Mouse (Mus musculus): Measurements from ENCODE around the gene Jam3.

DNA sequence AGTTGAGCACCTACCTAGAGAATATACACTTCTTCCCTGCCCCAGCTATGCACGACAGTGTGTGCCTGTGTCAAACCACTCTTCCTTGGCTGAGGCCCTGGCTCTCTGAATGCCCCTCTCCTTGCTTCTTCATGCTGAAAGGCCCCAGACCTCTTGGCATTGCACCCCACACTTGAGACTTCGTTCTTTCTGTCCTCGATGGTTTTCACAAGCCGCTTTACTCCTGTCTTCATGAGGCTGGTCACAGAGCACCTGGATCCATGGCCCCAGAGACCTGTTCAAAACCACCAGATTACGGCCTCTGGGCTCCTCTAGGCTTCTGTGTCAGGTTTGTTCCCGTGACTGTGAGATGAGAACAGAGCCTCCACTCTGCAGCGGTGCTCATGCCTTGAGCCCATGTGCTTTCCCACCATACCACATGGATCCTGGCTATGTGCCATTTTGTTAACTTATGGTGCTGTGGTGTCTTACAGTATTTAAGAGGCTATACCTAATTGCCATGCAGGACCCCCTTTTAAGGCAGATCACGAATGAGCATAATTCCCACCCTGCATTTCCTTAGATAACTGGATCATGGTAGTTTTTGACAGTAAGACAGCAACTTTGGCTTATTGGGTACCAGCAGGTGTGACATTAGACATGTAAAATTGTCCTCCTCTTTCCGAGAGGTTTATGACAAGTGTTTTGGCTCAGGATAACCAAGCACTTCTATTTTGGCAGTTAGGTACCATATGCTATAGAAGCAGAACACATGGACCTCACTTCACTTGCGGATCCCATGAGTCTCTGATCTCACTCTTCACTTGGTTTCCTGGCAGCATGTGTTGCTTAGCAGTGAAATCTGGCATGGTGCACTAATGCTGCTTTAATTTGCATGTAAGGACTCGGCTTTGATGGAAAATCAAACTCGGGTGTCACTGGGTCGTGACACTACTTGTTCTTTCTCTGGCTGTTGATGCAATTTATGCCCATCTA, 64.1 kb downstream of the Jam3 start:
- TF ChIP-seq POLR2A (IDR thresholded peaks at IDR 0.05; ENCODE audit: low read depth, low read length) (no peak), NELFE (IDR thresholded peaks at IDR 0.05; ENCODE audit: low read depth, low read length) (no peak), RAD21 (IDR thresholded peaks at IDR 0.05; ENCODE audit: low read depth, low read length) (no peak), KAT2A (IDR thresholded peaks at IDR 0.05; ENCODE audit: insufficient replicate concordance, low read length) (no peak), CTCF (conservative IDR thresholded peaks at IDR 0.05 in 1 of 2, IDR thresholded peaks at IDR 0.05 in 1 of 2; ENCODE audit: low read depth in 2 of 2, low read length in 2 of 2) (no peak), ZMIZ1 (IDR thresholded peaks at IDR 0.05; ENCODE audit: low read depth, low read length) (no peak), MAX (IDR thresholded peaks at IDR 0.05; ENCODE audit: low read length) (no peak), CHD2 (IDR thresholded peaks at IDR 0.05; ENCODE audit: low read length) (no peak)

Data from CH12.LX (cell line).